Mouse (Mus musculus): ENCODE data around the gene Psmd13.
"Not testable (repeated sequence)": the region's sequence is repeated elsewhere in the genome, so short reads cannot be mapped to it uniquely, and the experiment has no call there.

Psmd13 gene

DNA sequence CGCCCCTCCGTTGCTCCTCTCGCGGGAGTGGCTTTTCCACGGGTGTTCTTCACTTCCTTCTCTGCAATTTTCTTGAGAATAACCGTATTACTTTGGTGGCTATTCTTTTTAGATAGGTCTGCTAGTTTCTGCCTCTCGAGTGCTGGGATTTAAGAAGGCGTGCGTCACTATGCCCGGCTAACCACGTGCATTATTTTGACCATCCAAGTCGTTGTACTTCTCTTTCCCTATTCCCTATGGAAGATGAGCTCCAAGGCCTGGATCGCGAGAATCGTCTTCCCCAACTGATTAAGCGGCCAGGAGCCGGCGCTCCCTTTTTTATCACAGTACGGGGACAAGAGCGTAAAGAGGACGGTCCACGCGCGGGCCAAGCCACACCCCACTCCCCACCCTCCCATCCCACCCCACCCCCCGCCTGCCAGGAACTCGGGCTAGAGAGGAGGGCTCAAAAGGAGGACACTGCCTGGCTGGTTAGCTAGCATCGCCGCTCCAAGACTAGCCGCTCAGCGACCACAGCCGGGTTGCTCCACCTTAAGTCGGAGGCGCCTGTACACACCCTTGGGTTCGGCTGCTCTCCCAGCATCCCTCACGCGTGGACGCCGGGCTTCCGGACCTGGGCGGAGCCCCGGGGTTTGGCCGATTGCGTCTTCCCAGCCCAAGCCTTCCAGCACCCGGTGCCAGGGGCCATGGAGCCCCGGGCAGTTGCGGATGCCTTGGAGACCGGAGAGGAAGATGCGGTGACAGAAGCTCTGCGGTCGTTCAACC, 24.8 kb upstream of the Psmd13 start, which contains the start of gene Ric8a:
Gene Ric8a, plus strand, starts transcription at position 173 of the 765 bp plus-strand sequence.
- peak; percentile 89 for DNase-seq

- DNase-seq, result no peak
Measured at GRCm38 (mm10) chr7:140857550-140858505, 23.9 kb upstream of the Psmd13 start, which contains the start of gene Bet1l. Gene Bet1l (minus strand): TSS chr7:140857577.

DNA sequence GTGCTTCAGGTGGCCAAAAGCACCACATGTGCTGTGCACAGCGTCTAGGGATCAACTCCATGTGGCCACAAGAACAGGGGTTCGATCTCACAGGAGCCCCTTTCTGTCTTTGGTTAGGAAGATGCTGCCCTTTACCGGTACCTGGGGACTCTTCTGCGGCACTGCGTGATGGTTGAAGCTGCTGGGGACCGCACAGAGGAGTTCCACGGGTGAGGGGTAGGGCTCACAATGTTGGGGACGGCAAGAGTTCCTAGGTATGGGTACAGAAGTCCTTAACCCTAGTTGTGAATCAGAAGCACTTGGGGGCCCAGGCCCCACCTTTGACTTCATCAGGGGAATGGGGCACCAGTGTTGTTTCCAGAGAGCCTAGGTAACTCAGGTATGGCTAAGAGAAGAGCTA, 23.0 kb upstream of the Psmd13 start:
- DNase-seq, result no peak

DNA sequence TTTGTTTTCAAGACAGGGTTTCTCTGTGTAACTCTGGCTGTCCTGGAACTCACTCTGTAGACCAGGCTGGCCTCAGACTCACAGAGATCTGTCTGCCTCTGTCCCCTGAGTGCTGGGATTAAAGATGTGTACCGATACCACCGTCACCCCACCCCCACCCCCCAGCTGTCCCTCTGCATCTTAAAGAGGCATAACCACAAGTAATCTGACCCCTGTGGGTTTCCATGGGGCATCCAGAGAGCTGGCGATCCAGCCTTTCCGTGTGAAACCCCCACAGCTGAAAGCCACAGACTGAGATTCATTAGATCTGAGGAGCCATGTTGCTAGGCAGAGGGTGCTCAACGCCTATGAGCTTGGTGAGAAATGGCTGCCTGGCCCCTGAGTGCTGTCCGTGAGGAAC, 21.8 kb upstream of the Psmd13 start:
- no peak for DNase-seq

- DNase-seq, result no peak
Measured at GRCm38 (mm10) chr7:140860728-140861127, 21.0 kb upstream of the Psmd13 start.

DNA sequence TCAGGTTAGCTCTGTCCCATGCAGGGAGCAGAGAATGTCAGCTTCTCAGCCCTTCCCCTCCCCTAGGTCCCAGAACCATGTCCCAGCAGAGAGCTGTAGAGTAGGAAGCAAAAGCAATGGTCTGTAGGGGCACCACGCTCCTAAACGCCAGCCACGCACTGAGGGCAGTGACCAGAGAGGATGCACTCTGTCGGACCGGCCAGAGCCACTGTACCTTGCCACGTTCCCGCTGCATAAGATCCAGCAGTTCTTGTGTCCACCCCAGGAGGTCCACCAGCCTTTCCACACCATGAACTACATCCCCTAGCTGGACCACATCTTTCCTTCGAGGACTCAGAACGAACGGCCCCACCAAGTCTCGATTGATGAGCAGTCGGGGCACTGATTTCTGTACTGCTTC, 17.0 kb upstream of the Psmd13 start:
- DNase-seq, result no peak

- DNase-seq, result no peak
Measured at GRCm38 (mm10) chr7:140874224-140874623, 7.5 kb upstream of the Psmd13 start.

DNA sequence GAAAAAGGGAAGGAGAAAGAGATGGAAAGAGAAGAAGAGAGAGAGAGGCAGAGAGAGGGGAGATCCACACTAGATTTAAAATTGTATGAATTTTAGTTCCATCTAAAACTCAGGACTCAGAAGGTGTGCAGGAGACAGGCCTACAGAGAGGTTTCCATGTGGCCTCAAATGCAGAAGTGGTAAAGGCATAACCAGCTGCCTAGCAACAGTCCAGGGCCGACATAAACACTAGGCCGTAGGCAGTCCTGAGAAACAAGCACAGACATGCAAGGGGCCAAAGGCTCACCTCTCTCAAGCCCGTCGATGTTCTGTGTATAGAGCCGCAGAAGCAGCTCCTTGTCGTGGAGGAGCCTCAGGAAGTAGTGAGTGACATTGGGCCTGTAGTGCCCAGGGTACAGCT, 4.4 kb upstream of the Psmd13 start:
- no peak for DNase-seq

- no peak for DNase-seq
Measured at GRCm38 (mm10) chr7:140879355-140879754, 2.4 kb upstream of the Psmd13 start.

DNA sequence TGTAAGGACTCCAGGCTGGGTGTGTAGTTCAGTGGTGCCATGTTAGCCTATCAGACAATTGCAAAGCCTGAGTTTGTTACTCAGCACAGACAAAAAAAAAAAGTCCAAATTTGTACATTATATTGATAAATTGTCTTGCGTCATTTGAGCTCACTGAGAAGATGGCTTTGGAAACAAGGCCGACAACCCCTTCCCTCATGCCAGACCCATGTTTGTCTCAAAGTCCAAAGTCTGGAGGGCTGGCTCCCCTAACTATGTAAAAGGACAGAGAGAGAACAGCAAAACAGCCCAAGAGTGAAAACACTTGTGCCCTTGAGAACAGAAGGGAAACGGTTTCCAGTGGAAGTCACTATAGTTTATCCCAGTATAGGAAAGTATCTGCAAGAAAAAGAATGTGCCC, 1.3 kb upstream of the Psmd13 start:
- no peak for DNase-seq

GRCm38 (mm10) chr7:140880865-140881515, 778 bp upstream of the Psmd13 start:
- no peak for DNase-seq

DNA sequence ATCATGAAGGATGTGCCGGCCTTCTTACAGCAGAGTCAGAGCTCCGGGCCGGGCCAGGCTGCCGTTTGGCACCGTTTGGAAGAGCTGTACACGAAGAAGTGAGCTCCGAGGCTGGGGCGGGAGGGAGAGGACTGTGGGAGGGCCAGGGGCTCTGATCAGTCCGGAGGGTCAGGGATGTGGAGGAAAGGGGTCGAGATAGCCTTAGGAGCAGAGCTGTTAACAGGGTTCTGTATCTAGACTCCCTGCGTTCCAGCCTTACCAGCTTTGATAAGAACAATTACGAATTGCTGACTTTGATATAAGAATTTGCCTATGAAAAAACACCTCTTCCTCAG, 668 bp downstream of the Psmd13 start:
- no peak for DNase-seq

DNA sequence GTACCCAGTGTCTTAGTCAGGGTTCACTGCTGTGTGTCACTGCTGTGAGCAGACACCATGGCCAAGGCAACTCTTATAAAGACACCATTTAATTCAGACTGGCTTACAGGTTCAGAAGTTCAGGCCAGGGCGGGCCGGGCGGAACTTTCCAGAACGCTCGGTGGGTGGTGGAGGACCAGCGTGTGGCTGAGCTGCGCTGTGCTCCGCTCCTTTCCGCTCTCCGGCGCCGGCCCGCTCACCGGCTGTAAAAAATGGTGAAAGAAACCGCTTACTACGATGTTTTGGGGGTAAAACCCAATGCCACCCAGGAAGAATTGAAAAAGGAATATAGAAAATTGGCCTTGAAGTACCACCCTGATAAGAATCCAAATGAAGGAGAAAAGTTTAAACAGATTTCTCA, 8.9 kb downstream of the Psmd13 start:
- not testable (repeated sequence) for DNase-seq

DNA sequence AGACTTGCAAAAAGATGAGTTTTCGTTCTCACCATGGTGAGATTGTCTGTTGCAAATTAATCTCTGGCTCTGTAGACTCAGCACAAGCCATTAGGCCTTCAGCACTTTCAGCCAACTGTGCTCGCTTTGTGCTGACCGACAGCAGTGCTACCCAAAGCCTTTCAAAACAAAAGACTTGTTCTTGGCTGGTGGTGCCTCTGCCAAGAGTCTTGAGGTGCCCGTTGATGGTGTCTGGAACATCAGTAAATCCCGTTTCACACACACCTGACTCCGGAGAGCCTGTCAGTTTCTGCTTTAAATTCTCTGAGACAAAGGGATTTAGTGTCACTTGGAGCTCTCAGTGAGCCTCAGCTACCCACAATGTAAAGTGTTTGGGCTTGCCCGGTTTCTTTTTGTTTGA, 12.3 kb downstream of the Psmd13 start:
- DNase-seq, result no peak

GRCm38 (mm10) chr7:140894611-140895010, 12.8 kb downstream of the Psmd13 start:
- DNase-seq, result no peak

DNA sequence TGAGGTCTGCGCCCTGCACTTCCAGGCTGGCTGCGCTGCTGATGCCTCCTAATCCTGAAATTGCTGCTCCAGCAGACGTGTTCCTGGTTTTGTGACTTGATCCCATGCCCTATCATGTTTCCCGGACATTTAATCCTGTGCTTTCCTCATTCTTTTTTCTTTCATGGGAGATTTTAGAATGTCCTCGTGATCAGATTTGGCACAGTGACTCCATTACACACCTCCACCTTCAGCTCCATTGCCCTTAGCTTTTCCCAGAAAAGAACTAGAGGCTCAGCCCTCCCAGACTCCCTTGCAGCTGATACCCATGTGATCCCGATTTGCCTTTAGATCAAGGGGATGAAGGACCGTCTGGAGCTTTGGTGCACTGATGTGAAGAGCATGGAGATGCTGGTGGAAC, 16.1 kb downstream of the Psmd13 start:
- DNase-seq, result no peak

DNA sequence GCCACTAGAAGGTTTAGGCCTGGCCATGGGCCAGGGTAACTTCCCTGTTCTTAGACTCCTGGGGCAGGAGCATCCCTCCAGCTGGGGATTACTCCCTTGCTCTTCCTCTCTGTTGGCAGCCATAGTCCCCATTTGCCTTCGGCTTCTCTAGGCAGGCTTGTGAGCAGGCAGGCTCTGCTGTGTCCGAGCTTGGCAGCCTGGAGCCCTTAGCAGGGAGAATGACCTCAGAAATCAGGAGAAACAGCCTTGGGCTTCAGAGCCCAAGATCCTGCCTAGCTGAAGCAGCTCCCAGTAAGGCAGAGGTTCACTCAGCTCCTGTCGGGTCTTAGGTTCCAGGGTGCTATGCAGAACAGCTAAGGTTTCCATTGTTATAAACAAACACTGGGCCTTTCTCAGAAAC, 17.4 kb downstream of the Psmd13 start:
- DNase-seq, result no peak

- no peak for DNase-seq
Measured at GRCm38 (mm10) chr7:140900220-140900619, 18.5 kb downstream of the Psmd13 start, which contains the start of gene Cox8b. Gene Cox8b (minus strand): TSS chr7:140900446.

DNA sequence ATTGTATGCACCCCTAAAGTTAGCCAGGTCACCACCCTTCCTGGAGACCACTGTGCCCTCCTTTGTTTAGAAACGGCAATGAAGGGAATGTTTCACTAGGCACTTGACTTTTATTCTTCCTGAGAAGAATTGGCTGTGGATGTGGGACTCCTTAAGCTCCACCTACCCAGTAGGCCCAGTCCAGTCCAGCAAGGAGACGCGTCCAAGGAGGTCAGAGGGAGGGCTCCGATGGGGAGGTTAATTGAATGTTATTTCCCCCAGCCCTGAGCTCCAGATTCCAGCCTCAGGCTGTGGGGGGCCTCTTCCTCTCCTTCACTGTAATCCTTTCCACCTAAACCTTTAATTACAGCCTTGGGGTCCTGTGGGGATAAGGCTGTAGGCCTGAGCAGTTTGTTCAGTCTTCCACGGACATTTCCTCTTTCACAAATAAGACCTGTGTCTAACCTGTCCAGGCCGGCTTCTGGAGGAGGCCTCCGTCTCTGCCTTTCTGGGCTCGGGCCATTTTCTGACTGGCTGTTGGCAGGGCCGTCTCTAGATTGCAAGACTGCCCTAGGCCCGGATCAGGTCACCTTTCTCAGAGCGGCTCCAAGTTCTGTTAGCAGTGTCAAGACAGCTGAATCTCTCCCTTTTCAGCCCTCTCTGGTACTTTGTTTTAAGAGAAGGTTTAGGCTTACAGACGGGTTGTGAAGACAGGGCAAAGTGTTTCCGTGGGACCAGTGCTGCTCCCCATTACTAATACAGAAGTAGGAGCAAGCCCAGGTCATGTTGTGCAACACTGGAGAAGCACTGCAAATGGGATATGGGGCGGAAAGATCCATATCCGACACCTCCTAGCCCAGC, 20.5 kb downstream of the Psmd13 start:
- DNase-seq, result no peak

- DNase-seq, result peak; percentile 57
Measured at GRCm38 (mm10) chr7:140903212-140903611, 21.4 kb downstream of the Psmd13 start.

DNA sequence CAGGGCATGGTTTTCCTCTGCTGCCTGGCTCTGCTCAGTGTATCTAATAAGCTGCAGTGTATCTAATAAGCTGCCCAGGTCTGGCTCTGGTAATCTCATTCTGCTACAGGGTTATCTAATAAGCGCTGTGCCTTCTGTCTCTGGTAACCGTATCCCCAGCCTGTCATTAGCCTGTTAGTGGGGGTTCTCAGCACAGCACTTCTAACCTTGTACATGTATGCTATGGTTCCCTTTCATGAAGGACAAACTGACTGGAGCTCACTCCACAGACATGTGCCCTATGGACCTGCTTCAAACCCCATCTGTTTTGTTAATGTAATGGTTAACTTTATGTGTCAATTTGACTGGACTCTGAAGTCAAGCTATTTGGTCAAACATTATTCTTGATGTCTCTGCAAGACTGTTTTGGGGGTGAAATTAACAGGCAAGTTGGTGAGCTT, 23.9 kb downstream of the Psmd13 start:
- no peak for DNase-seq

GRCm38 (mm10) chr7:140907131-140907530, 25.4 kb downstream of the Psmd13 start:
- no peak for DNase-seq
